Mouse (Mus musculus) brain, adult 2 months (tissue): Measurements from ENCODE around the gene Vegfb.
"Not testable (repeated sequence)": the region's sequence is repeated elsewhere in the genome, so short reads cannot be mapped to it uniquely, and the experiment has no call there.

ENCODE experiments used
- DNase-seq: peaks from one replicate; pipeline ENCODE4 v3.0.0; 2011; ENCODE audit warnings: low read depth, low spot score

Vegfb gene

GRCm38 (mm10) chr19:6992011-6992858, 4.8 kb upstream of the Vegfb start, which contains the start of gene Dnajc4:
Gene Dnajc4, minus strand, starts transcription at chr19:6992572.
- peak; percentile 99 for DNase-seq

GRCm38 (mm10) chr19:6991166-6991565, 3.7 kb upstream of the Vegfb start:
- DNase-seq = not testable (repeated sequence)

GRCm38 (mm10) chr19:6990712-6991111, 3.3 kb upstream of the Vegfb start:
- DNase-seq = no peak

GRCm38 (mm10) chr19:6989251-6989650, 1.8 kb upstream of the Vegfb start:
- DNase-seq = no peak

- peak; percentile 46 for DNase-seq
Observed at GRCm38 (mm10) chr19:6987904-6988285, 444 bp upstream of the Vegfb start.

GRCm38 (mm10) chr19:6985951-6986708, 1.3 kb downstream of the Vegfb start:
- no peak for DNase-seq

- DNase-seq = no peak
Observed at GRCm38 (mm10) chr19:6985300-6985699, 2.2 kb downstream of the Vegfb start.

- no peak for DNase-seq
Observed at GRCm38 (mm10) chr19:6983621-6984020, 3.8 kb downstream of the Vegfb start.

- DNase-seq = no peak
Observed at GRCm38 (mm10) chr19:6981465-6981864, 6.0 kb downstream of the Vegfb start.

GRCm38 (mm10) chr19:6980381-6981093, 6.9 kb downstream of the Vegfb start, which contains the start of gene Fkbp2:
Gene Fkbp2, minus strand, starts transcription at chr19:6980501.
- peak; percentile 99 for DNase-seq

GRCm38 (mm10) chr19:6979486-6980380, 7.7 kb downstream of the Vegfb start:
- DNase-seq = peak; percentile 100

GRCm38 (mm10) chr19:6979001-6979479, 8.4 kb downstream of the Vegfb start:
- DNase-seq = peak; percentile 65

GRCm38 (mm10) chr19:6978639-6978974, 8.8 kb downstream of the Vegfb start:
- no peak for DNase-seq

GRCm38 (mm10) chr19:6977759-6978638, 9.5 kb downstream of the Vegfb start:
- DNase-seq = peak; percentile 39

- peak; percentile 75 for DNase-seq
Observed at GRCm38 (mm10) chr19:6975537-6976521, 11.6 kb downstream of the Vegfb start, which contains the start of gene Plcb3. Gene Plcb3, minus strand, starts transcription at chr19:6976470.

GRCm38 (mm10) chr19:6974211-6975205, 12.9 kb downstream of the Vegfb start, which contains the start of gene Ppp1r14b:
Gene Ppp1r14b, plus strand, starts transcription at chr19:6974968.
- peak; percentile 71 for DNase-seq

- no peak for DNase-seq
Observed at GRCm38 (mm10) chr19:6973581-6974190, 13.8 kb downstream of the Vegfb start.
